Mouse (Mus musculus) stomach, postnatal 0 days (tissue): Measurements from ENCODE around the gene Ccdc149.

Experiments
- CTCF ChIP-seq: IDR thresholded peaks from 2 replicates; pipeline ENCODE4 v1.5.1; 2016; ENCODE audit warnings: antibody characterized with exemption, low read depth, mild to moderate bottlenecking, moderate library complexity
- EP300 ChIP-seq: optimal IDR thresholded peaks from 2 replicates; pipeline ENCODE3; 2016; ENCODE audit warnings: antibody characterized with exemption

GRCm38 (mm10) chr5:52346890-52347289, 124.4 kb downstream of the Ccdc149 start:
- TF ChIP-seq CTCF (no peak), EP300 (no peak)
